Mouse (Mus musculus) left cerebral cortex, adult 9 months (tissue): ENCODE results near the gene Vstm2b.

Source experiments
- DNase-seq, 2 experiments: peaks; one replicate each; pipeline ENCODE4 v3.0.0; 2022; ENCODE audit warnings: low spot score in 2 of 2

Vstm2b gene

GRCm38 (mm10) chr7:40898096-40898710, at the start of gene Vstm2b:
Gene Vstm2b, plus strand, starts transcription at chr7:40898328.
- peak in 1 of 2 experiments; percentile 19 for DNase-seq

GRCm38 (mm10) chr7:40856088-40856625, 42.0 kb upstream of the Vstm2b start:
- DNase-seq = no peak

GRCm38 (mm10) chr7:40873380-40873990, 24.6 kb upstream of the Vstm2b start:
- no peak for DNase-seq

- peak in 1 of 2 experiments; percentile 35 for DNase-seq
Observed at GRCm38 (mm10) chr7:40884855-40885489, 13.2 kb upstream of the Vstm2b start.

GRCm38 (mm10) chr7:40888358-40888757, 9.8 kb upstream of the Vstm2b start:
- no peak for DNase-seq

GRCm38 (mm10) chr7:40896964-40897363, 1.2 kb upstream of the Vstm2b start:
- no peak for DNase-seq

- peak in 1 of 2 experiments; percentile 76 for DNase-seq
Observed at GRCm38 (mm10) chr7:40898711-40899375, 715 bp downstream of the Vstm2b start.

- peak in 1 of 2 experiments; percentile 16 for DNase-seq
Observed at GRCm38 (mm10) chr7:40899376-40900265, 1.5 kb downstream of the Vstm2b start.

GRCm38 (mm10) chr7:40901201-40901600, 3.1 kb downstream of the Vstm2b start:
- DNase-seq = peak; percentile 78 to 90

GRCm38 (mm10) chr7:40902506-40902905, 4.4 kb downstream of the Vstm2b start:
- peak in 1 of 2 experiments; percentile 24 for DNase-seq

GRCm38 (mm10) chr7:40906484-40906883, 8.4 kb downstream of the Vstm2b start:
- DNase-seq = no peak

- DNase-seq = no peak
Observed at GRCm38 (mm10) chr7:40916761-40917160, 18.6 kb downstream of the Vstm2b start.

GRCm38 (mm10) chr7:40920118-40920517, 22.0 kb downstream of the Vstm2b start:
- no peak for DNase-seq

- DNase-seq = peak in 1 of 2 experiments; percentile 46
Observed at GRCm38 (mm10) chr7:40921281-40921680, 23.2 kb downstream of the Vstm2b start.

- no peak for DNase-seq
Observed at GRCm38 (mm10) chr7:40922871-40923270, 24.7 kb downstream of the Vstm2b start.

- no peak for DNase-seq
Observed at GRCm38 (mm10) chr7:40928391-40928790, 30.3 kb downstream of the Vstm2b start.

GRCm38 (mm10) chr7:40936617-40937212, 38.6 kb downstream of the Vstm2b start:
- no peak for DNase-seq

- DNase-seq = peak; percentile 38 to 57
Observed at GRCm38 (mm10) chr7:40939371-40939770, 41.2 kb downstream of the Vstm2b start.

GRCm38 (mm10) chr7:40942233-40942935, 44.3 kb downstream of the Vstm2b start:
- DNase-seq = peak in 1 of 2 experiments; percentile 12
